Mouse (Mus musculus) lung, postnatal 0 days (tissue): ENCODE measurements at regions not wholly inside any gene's neighbourhood (a gene's known extent, or its start where the extent isn't known, plus 50 kb on each side); places are given as distances from the start of the nearest gene placed in this dataset.

Experiments
- CTCF ChIP-seq: IDR thresholded peaks from 2 replicates; pipeline ENCODE4 v1.5.1; 2016; ENCODE audit warnings: antibody characterized with exemption, mild to moderate bottlenecking
- EP300 ChIP-seq: IDR thresholded peaks from 2 replicates; pipeline ENCODE4 v1.6.1; 2016; ENCODE audit warnings: antibody characterized with exemption, mild to moderate bottlenecking, control low read depth

GRCm38 (mm10) chrX:131383501-131383900, 1634.0 kb downstream of the Diaph2 start:
- TF ChIP-seq CTCF (no peak), EP300 (no peak)
